Mouse (Mus musculus) spleen, adult 2 months (tissue): ENCODE data around the gene Tef. TPM values are rescaled to one million over a fixed set of nuclear protein-coding genes. Genes with fewer than 3 reads are reported as not detected.

ENCODE experiments used
- DNase-seq, 2 experiments: peaks; one replicate each; pipeline versions ENCODE4 v3.0.0 to v3.0.0-alpha.2; 2012 to 2021; ENCODE audit warnings: low spot score in 2 of 2, low read depth in 1 of 2
- H3K27ac ChIP-seq: fragments of 200-500 bp; 2 replicates; pipeline ENCODE4 v1.5.1; 2012; ENCODE audit warnings: low read length, inconsistent platforms; ENCODE audit not compliant: insufficient read depth
- H3K27me3 ChIP-seq: fragments of 200-500 bp; 2 replicates; pipeline ENCODE4 v1.6.1; 2012; ENCODE audit warnings: mild to moderate bottlenecking, moderate library complexity, low read length, inconsistent platforms; ENCODE audit not compliant: control insufficient read depth, insufficient read depth
- H3K36me3 ChIP-seq: fragments of 200-500 bp; 2 replicates; pipeline ENCODE4 v1.6.1; 2012; ENCODE audit warnings: mild to moderate bottlenecking, low read length, inconsistent platforms; ENCODE audit not compliant: control insufficient read depth, insufficient read depth
- H3K4me1 ChIP-seq: fragments of 200-500 bp; 2 replicates; pipeline ENCODE4 v1.6.1; 2011; ENCODE audit warnings: inconsistent platforms; ENCODE audit not compliant: control insufficient read depth, insufficient read depth, insufficient read length
- H3K4me3 ChIP-seq: fragments of 200-500 bp; 2 replicates; pipeline ENCODE4 v1.5.1; 2011; ENCODE audit warnings: mild to moderate bottlenecking, inconsistent platforms; ENCODE audit not compliant: insufficient read depth, insufficient read length; ENCODE audit errors: extremely low read depth
- CTCF ChIP-seq: fragments of 200-500 bp; IDR thresholded peaks from 2 replicates; pipeline ENCODE4 v1.5.1; 2011; ENCODE audit warnings: mild to moderate bottlenecking, inconsistent platforms; ENCODE audit not compliant: insufficient read depth, insufficient read length, insufficient replicate concordance; ENCODE audit errors: extremely low read depth
- POLR2A ChIP-seq: fragments of 200-500 bp; IDR thresholded peaks from 2 replicates; pipeline ENCODE4 v1.6.1; 2011; ENCODE audit warnings: low read depth, low read length, inconsistent platforms
- WGBS: fragments of 180-500 bp; shearing (Covaris S2); methylation state at CpG from one replicate; pipeline ENCODE4 v1.1.7; 2018; 5-methylcytosine and 5-hydroxymethylcytosine counted together
- polyA plus RNA-seq: library from polyadenylated mRNA; depleted of rRNA; stranded (reverse); fragments of >200 nt; gene quantifications from 2 replicates; pipeline ENCODE4 v1.2.3, GENCODE M21; 2012

Tef gene
- polyA plus RNA-seq, 1 experiment, result 21.9 TPM

- H3K36me3 ChIP-seq, result peaks cover 32% of the 10 kb centered on the region
- DNase-seq, result peak in 1 of 2 experiments; percentile 66
- no peak for TF ChIP-seq POLR2A
- no peak for TF ChIP-seq CTCF
- 73% methylated on average over 7 of the region's 7 CpGs for WGBS
- H3K4me3 ChIP-seq, result no peak overlapping the region
- H3K27me3 ChIP-seq, result no peaks in the 10 kb centered on the region
- no peak overlapping the region for H3K27ac ChIP-seq
- H3K4me1 ChIP-seq, result no peaks in the 10 kb centered on the region
Measured at GRCm38 (mm10) chr15:81781816-81782215, 20.4 kb upstream of the Tef start.

GRCm38 (mm10) chr15:81784762-81785161, 17.5 kb upstream of the Tef start:
- H3K27ac ChIP-seq, result no peak overlapping the region
- no peaks in the 10 kb centered on the region for H3K4me1 ChIP-seq
- H3K4me3 ChIP-seq, result no peak overlapping the region
- 87% methylated on average over 5 of the region's 5 CpGs for WGBS
- H3K27me3 ChIP-seq, result no peaks in the 10 kb centered on the region
- H3K36me3 ChIP-seq, result peaks cover 16% of the 10 kb centered on the region
- TF ChIP-seq POLR2A (no peak), CTCF (no peak)
- no peak for DNase-seq

GRCm38 (mm10) chr15:81785701-81786100, 16.5 kb upstream of the Tef start:
- Histone ChIP-seq H3K27ac (no peak overlapping the region), H3K36me3 (peaks cover 14% of the 10 kb centered on the region), H3K4me3 (no peak overlapping the region), H3K4me1 (no peaks in the 10 kb centered on the region), H3K27me3 (no peaks in the 10 kb centered on the region)
- TF ChIP-seq POLR2A, result no peak
- no peak for TF ChIP-seq CTCF
- no peak for DNase-seq
- WGBS, result 95% methylated on average over 8 of the region's 8 CpGs

GRCm38 (mm10) chr15:81787525-81787924, 14.7 kb upstream of the Tef start:
- H3K4me3 ChIP-seq, result no peak overlapping the region
- peaks cover 11% of the 10 kb centered on the region for H3K36me3 ChIP-seq
- no peaks in the 10 kb centered on the region for H3K27me3 ChIP-seq
- H3K4me1 ChIP-seq, result no peaks in the 10 kb centered on the region
- no peak for DNase-seq
- TF ChIP-seq CTCF (no peak), POLR2A (no peak)
- 97% methylated on average over 13 of the region's 13 CpGs for WGBS
- H3K27ac ChIP-seq, result no peak overlapping the region

GRCm38 (mm10) chr15:81792444-81792843, 9.8 kb upstream of the Tef start:
- no peak for DNase-seq
- Histone ChIP-seq H3K36me3 (peaks cover 9% of the 10 kb centered on the region), H3K27me3 (no peaks in the 10 kb centered on the region), H3K4me3 (no peak overlapping the region), H3K27ac (no peak overlapping the region), H3K4me1 (no peaks in the 10 kb centered on the region)
- TF ChIP-seq POLR2A (no peak), CTCF (no peak)
- WGBS, result 91% methylated on average over 9 of the region's 9 CpGs

- Histone ChIP-seq H3K4me3 (no peak overlapping the region), H3K27ac (no peak overlapping the region), H3K4me1 (no peaks in the 10 kb centered on the region), H3K27me3 (no peaks in the 10 kb centered on the region), H3K36me3 (peaks cover 9% of the 10 kb centered on the region)
- TF ChIP-seq POLR2A, result no peak
- TF ChIP-seq CTCF, result no peak
- no peak for DNase-seq
- WGBS, result 83% methylated on average over 3 of the region's 3 CpGs
Measured at GRCm38 (mm10) chr15:81796228-81796627, 6.0 kb upstream of the Tef start.

GRCm38 (mm10) chr15:81797861-81798260, 4.4 kb upstream of the Tef start:
- 93% methylated on average over 6 of the region's 6 CpGs for WGBS
- Histone ChIP-seq H3K27ac (no peak overlapping the region), H3K27me3 (no peaks in the 10 kb centered on the region), H3K4me1 (peaks cover 8% of the 10 kb centered on the region), H3K36me3 (peaks cover 7% of the 10 kb centered on the region), H3K4me3 (no peak overlapping the region)
- TF ChIP-seq CTCF (no peak), POLR2A (no peak)
- no peak for DNase-seq
